Mouse (Mus musculus): ENCODE measurements around the gene U2af1l4. TPM values are rescaled to one million over a fixed set of nuclear protein-coding genes. Genes with fewer than 3 reads are reported as not detected.
A peak's percentile ranks its signal among the peaks of the same experiment; 100 is the strongest.

Gene U2af1l4
- total and polyA plus RNA-seq, 2 experiments from 2014 or later = 54.7 to 96.4 TPM

- Histone ChIP-seq H3K27ac (ENCODE audit: low read depth, low read length) (no peak overlapping the region), H3K4me2 (ENCODE audit: low read depth, low read length, poor library complexity, severe bottlenecking) (no peak overlapping the region), H3K4me1 (ENCODE audit: insufficient read depth, low read length) (peaks cover 9% of the 10 kb centered on the region; the same call in 1 of the 2 replicates), H3K9ac (replicated peaks; ENCODE audit: low read length, poor library complexity, severe bottlenecking) (no peak overlapping the region), H3K27me3 (ENCODE audit: insufficient read depth, low read length) (no peaks in the 10 kb centered on the region), H3K36me3 (ENCODE audit: insufficient read depth, low read length) (peaks cover 10% of the 10 kb centered on the region), H3K9me3 (ENCODE audit: low read length) (no peaks in the 10 kb centered on the region), H3K4me3 (ENCODE audit: low read depth, low read length) (no peak overlapping the region)
- 93% methylated on average over 2 of the region's 2 CpGs for WGBS
- DNase-seq (ENCODE audit: low spot score) = no peak
- no peak for TF ChIP-seq CTCF (IDR thresholded peaks at IDR 0.05)
- ATAC-seq (ENCODE audit: low FRiP score) = no peak
These were observed 13.2 kb upstream of the U2af1l4 start for GRCm38 (mm10) chr7:30549880-30550279.

- no peaks in the 10 kb centered on the region for H3K27me3 ChIP-seq (ENCODE audit: insufficient read depth, low read length)
- no peak overlapping the region for H3K4me2 ChIP-seq (ENCODE audit: low read depth, low read length, poor library complexity, severe bottlenecking)
- no peak for TF ChIP-seq CTCF (IDR thresholded peaks at IDR 0.05)
- H3K4me3 ChIP-seq (ENCODE audit: low read depth, low read length) = no peak overlapping the region
- H3K9ac ChIP-seq (replicated peaks; ENCODE audit: low read length, poor library complexity, severe bottlenecking) = no peak overlapping the region
- ATAC-seq (ENCODE audit: low FRiP score) = no peak
- H3K36me3 ChIP-seq (ENCODE audit: insufficient read depth, low read length) = peaks cover 17% of the 10 kb centered on the region
- no peak overlapping the region for H3K27ac ChIP-seq (ENCODE audit: low read depth, low read length)
- H3K4me1 ChIP-seq (ENCODE audit: insufficient read depth, low read length) = peaks cover 9% of the 10 kb centered on the region; the same call in 1 of the 2 replicates
- WGBS = 95% methylated on average over 1 of the region's 1 CpGs
- no peak for DNase-seq (ENCODE audit: low spot score)
- H3K9me3 ChIP-seq (ENCODE audit: low read length) = no peaks in the 10 kb centered on the region
These were observed 12.5 kb upstream of the U2af1l4 start for GRCm38 (mm10) chr7:30550603-30551002.

- WGBS = 2% methylated on average over 10 of the region's 10 CpGs
- DNase-seq (ENCODE audit: low spot score) (peak; percentile 86), ATAC-seq (ENCODE audit: low FRiP score) (peak; percentile 75)
- H3K9ac ChIP-seq (replicated peaks; ENCODE audit: low read length, poor library complexity, severe bottlenecking) = peak overlapping the region; percentile 54
- H3K9me3 ChIP-seq (ENCODE audit: low read length) = no peaks in the 10 kb centered on the region
- H3K36me3 ChIP-seq (ENCODE audit: insufficient read depth, low read length) = peaks cover 19% of the 10 kb centered on the region
- TF ChIP-seq CTCF (IDR thresholded peaks at IDR 0.05) = peak; percentile 72
- H3K27ac ChIP-seq (ENCODE audit: low read depth, low read length) = peak overlapping the region; percentile 89
- peak overlapping the region; percentile 76 for H3K4me2 ChIP-seq (ENCODE audit: low read depth, low read length, poor library complexity, severe bottlenecking)
- peaks cover 9% of the 10 kb centered on the region; the same call in 1 of the 2 replicates for H3K4me1 ChIP-seq (ENCODE audit: insufficient read depth, low read length)
- H3K27me3 ChIP-seq (ENCODE audit: insufficient read depth, low read length) = no peaks in the 10 kb centered on the region
- H3K4me3 ChIP-seq (ENCODE audit: low read depth, low read length) = peak overlapping the region; percentile 57
These were observed 11.5 kb upstream of the U2af1l4 start for GRCm38 (mm10) chr7:30551445-30552101.

GRCm38 (mm10) chr7:30552102-30553020, 10.7 kb upstream of the U2af1l4 start, which contains the start of the genes Hspb6 and Proser3:
Gene Hspb6 (plus strand): TSS chr7:30552178.
Gene Proser3 (minus strand): TSS chr7:30552299.
- under 1% methylated on average over 44 of the region's 44 CpGs for WGBS
- Histone ChIP-seq H3K9ac (replicated peaks; ENCODE audit: low read length, poor library complexity, severe bottlenecking) (peak within 1 kb of the TSS; percentile 62), H3K36me3 (ENCODE audit: insufficient read depth, low read length) (peaks cover 24% of the 10 kb centered on the region), H3K27me3 (ENCODE audit: insufficient read depth, low read length) (no peaks in the 10 kb centered on the region), H3K27ac (ENCODE audit: low read depth, low read length) (peak within 1 kb of the TSS; percentile 89), H3K4me1 (ENCODE audit: insufficient read depth, low read length) (peaks cover 9% of the 10 kb centered on the region; the same call in 1 of the 2 replicates), H3K4me3 (ENCODE audit: low read depth, low read length) (peak within 1 kb of the TSS; percentile 57), H3K9me3 (ENCODE audit: low read length) (no peaks in the 10 kb centered on the region), H3K4me2 (ENCODE audit: low read depth, low read length, poor library complexity, severe bottlenecking) (peak within 1 kb of the TSS; percentile 76)
- ATAC-seq (ENCODE audit: low FRiP score) (peak; percentile 95), DNase-seq (ENCODE audit: low spot score) (peak; percentile 100)
- TF ChIP-seq CTCF (IDR thresholded peaks at IDR 0.05) = peak; percentile 16

- peak; percentile 46 for DNase-seq (ENCODE audit: low spot score)
- H3K27me3 ChIP-seq (ENCODE audit: insufficient read depth, low read length) = no peaks in the 10 kb centered on the region
- no peaks in the 10 kb centered on the region for H3K9me3 ChIP-seq (ENCODE audit: low read length)
- 3% methylated on average over 23 of the region's 23 CpGs for WGBS
- peaks cover 9% of the 10 kb centered on the region; the same call in 1 of the 2 replicates for H3K4me1 ChIP-seq (ENCODE audit: insufficient read depth, low read length)
- H3K9ac ChIP-seq (replicated peaks; ENCODE audit: low read length, poor library complexity, severe bottlenecking) = peak overlapping the region; percentile 62
- H3K4me3 ChIP-seq (ENCODE audit: low read depth, low read length) = peak overlapping the region; percentile 57
- H3K4me2 ChIP-seq (ENCODE audit: low read depth, low read length, poor library complexity, severe bottlenecking) = peak overlapping the region; percentile 76
- H3K27ac ChIP-seq (ENCODE audit: low read depth, low read length) = peak overlapping the region; percentile 55
- no peak for TF ChIP-seq CTCF (IDR thresholded peaks at IDR 0.05)
- no peak for ATAC-seq (ENCODE audit: low FRiP score)
- H3K36me3 ChIP-seq (ENCODE audit: insufficient read depth, low read length) = peaks cover 20% of the 10 kb centered on the region
These were observed 10.0 kb upstream of the U2af1l4 start for GRCm38 (mm10) chr7:30553021-30553589.

Data from midbrain, postnatal 0 days (tissue).